Mouse (Mus musculus): ENCODE results near the gene Mast1.

Mast1 gene

DNA sequence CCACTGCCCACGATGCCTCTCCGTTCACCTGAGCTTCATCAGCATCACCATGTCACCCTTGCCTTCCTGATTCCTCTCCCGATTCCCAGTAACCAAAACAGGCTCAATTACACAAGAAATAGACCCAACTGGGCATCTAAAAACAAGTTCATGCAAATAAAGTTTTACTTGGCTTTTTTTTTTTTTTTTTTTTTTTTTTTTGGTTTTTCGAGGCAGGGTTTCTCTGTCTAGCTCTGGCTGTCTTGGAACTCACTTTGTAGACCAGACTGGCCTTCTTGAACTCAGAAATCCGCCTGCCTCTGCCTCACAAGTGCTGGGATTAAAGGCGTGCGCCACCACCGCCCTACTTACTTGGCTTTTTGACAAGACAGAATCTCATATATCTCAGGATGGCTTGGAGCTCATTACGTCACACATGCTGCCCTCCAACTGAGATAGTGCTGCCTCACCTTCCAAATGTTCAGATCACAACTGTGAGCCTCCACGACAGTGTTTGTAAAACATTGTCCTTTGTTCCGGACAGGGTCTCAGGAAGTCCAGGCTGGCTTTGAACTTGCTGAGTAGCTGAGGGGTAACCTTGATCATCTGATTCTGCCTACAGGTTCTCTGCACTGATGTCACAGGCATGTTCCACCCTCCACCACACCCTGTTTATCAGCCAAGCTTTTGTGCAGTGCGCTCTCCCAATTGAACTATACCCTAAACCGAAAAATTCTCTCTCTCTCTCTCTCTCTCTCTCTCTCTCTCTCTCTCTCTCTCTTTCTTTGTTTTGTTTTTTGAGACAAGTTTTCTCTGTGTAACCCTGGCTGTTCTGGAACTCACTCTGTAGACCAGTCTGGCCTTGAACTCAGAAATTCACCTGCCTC is 694 bp upstream of the Mast1 start:
- no peak for DNase-seq

DNA sequence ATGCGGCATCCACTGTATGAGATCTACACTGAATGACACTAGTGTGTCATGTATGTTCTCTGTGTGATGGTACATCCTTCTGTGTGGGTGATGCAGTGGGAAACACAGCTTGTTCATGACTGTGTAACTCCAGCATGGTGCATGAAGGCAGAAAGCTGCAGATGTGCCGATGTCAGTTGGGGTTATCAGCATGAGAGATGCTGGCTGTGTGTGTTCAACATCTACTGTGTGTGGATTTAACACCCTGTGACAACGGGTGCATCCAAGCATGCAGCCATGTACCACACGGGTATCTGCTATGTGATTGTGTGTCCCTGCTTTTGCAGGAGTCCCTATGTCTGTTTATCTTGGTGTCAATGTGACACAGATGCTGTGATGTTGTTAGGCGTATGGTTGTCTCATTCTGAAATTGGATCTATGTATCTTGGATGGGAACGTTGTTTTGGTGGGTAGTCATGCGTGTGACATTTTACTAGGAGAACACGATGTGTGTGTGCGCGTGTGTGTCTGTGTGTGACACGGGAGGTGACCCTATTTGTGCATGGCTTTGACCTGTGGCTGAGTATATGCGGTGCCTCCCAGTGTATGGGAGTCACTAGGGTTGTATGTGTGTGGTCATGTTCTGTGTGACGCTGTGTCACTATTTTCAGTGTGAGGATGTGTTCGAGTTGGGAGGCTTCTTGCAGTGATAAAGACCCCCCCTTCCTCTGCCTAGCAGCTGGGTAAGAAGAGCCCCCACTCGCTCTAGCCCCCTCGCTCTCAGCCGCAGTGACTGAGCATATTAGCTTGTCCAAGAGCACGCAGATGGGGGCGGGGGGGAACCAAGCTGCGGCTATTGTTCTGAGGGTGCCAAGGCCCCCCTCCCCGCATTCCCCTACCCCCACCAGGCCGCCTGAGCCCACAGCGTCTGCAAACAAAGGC is 858 bp downstream of the Mast1 start:
- no peak for DNase-seq

DNA sequence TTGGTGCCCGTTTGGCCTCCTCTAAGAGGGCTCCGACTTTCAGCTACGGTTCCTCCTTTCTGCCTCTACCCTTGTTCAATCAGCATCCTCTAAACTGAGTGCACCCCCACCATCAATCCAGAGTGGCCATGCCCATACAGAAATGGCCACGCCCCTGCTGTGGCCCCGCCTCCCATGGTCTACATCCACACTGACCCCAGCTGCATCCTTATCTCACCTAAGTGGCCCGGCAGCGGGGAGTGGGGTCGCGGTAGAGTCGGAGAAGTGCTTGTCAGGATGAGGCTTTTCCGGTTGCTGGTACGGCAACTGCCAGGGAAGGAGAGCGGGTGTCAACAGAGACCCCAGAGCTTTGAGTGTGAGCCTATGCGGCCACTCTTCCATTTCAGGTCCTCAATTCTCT is 1.7 kb downstream of the Mast1 start:
- no peak for DNase-seq

GRCm38 (mm10) chr8:84934860-84935259 is 2.3 kb downstream of the Mast1 start:
- no peak for DNase-seq

DNA sequence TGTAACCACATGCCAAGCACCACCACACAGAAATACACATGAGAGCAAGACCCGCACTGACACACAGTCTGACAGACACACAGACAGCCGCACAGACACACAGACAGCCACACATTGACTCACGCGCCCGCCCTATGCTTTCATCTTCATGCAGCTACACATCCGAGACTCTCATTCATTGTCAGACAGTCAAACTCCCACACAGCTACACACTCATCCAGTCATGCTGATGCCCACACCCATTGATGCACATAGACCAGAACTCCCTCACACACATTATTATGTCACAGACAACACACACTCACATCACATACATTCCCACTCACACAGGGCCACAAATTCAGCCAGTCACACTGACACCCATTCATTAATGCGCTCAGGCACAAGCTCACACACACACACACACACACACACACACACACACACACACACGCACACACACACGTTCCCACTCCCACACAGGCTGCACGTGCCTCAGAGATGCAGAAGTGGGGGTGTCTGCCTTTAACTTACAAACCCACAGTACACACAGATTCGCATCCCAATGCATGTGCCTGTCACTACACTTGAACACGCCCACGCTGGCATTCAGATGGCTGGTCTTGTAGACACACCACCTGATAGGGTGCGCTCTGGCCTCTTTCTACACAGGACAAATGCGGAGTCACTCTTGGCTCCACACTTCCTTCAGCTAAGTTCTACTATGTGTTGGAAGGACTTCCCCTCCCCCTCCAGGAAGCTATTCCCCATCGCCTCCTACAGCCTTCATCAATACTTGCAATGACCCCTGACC is 3.2 kb downstream of the Mast1 start:
- no peak for DNase-seq

DNA sequence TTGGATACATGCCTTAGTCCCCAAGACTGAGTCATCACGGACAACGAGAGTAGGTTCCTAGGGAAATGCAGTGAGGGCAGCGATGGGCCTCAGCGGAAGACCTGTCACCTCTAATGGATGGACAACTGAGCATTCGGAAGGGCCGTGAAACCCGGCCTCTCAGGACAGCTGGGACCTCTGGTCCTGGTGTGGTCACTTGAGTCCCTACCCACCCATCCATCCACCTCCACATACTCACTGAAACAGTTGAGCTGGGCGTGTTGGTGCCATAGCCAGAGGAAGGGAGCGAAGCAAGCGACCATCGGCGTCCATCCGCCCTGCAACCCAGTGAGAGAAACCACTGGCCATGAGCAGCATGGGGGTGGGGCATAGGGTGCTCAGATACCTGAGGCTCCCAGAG is 6.6 kb downstream of the Mast1 start:
- no peak for DNase-seq

GRCm38 (mm10) chr8:84928456-84929306 is 8.5 kb downstream of the Mast1 start:
- peak; percentile 76 for DNase-seq

DNA sequence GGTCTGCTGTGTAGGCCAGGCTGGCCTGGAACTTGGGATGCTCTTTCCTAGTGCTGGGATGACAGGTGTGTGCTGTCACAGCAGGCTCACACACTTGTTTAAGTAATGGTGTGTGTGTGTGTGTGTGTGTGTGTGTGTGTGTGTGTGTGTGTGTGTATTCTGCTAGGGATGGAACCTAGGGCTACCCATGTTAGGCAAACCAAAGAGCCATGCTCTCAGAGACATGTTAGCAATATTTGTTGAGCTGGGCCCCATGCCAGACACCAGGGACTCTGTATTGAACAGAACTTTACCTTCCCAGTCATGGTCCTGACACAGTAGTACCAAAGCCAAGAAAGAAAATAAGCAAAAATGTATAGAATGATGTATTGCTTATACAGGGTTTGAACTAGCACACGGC is 9.6 kb downstream of the Mast1 start:
- DNase-seq = no peak

DNA sequence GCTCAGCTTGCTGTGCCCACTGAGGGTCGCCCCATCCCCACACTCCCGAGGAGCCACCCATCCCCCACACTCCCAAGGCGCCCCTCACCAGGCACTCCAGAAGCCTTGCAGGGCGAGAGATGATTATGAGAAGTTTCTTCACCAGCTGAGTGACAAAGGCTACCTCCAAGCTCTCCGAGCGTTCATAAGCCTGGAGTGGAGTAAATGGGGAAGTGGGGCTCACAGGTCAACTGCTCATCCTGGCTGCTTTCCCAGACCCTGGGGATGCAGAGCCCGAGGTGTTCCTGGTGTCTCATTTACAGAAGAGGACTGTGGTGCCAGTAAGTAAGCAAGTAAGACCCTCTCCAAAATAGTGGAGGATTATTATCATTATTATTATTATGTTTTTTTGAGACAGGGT is 11.6 kb downstream of the Mast1 start:
- DNase-seq = no peak

DNA sequence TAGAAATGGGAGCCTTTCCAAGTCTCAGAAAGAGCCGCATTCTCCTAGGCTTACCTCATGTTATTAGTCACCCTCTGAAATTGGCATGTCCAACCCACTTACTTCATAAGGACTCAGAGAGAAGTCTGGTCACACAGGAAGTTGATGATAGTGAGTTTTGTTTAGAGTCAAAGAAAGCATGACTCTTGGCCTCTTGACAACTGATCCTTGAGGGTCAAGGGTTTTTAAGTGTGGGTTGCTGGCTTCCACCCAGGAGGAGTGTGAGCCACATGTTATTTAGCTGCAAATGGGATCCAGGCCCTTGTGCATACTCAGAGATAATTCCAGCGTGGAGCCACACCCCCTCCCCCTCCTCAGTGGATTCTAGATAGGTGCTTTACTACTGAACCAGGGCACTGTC is 15.6 kb downstream of the Mast1 start:
- DNase-seq = no peak

DNA sequence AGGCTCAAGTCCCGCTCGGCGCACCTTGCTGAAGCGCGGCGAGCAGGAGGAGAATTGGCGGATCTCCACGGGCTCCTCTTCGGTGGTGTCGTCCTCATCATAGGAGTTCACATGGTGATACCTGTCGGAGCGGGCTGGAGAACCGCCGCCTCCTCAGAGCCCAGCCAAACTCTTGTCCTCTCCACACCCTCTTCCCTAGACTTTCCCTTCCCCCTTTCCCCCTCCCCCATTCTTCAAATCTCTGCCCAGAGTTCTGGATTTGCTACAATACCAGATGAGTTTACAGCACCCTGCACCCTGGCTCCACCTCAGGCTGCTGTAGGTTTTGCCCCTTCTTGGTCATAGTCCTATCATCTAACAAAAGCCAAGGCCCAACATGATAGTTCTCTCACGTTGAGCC is 18.5 kb downstream of the Mast1 start:
- no peak for DNase-seq

- DNase-seq = no peak
Observed at GRCm38 (mm10) chr8:84917781-84918180, 19.4 kb downstream of the Mast1 start.

- DNase-seq = no peak
Observed at GRCm38 (mm10) chr8:84915269-84915668, 21.9 kb downstream of the Mast1 start.

DNA sequence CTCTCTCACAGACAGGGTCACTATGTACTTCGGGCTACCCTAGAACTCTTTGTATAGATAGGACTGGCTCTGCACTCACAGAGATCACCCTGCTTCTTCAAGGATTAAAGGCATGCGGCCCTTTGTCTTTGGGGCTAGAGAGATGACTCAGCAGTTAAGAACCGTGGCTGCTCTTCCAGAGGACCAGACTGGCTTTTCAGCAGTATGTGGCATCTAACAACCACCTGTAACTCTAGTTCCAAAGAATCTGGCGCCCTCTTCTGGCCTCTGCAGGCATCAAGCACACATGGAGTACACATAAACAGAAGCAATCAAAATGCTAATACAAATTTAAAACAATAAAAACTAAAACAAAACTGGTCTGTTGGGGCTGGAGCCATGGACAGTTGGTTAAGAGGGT is 23.2 kb downstream of the Mast1 start:
- peak; percentile 63 for DNase-seq

DNA sequence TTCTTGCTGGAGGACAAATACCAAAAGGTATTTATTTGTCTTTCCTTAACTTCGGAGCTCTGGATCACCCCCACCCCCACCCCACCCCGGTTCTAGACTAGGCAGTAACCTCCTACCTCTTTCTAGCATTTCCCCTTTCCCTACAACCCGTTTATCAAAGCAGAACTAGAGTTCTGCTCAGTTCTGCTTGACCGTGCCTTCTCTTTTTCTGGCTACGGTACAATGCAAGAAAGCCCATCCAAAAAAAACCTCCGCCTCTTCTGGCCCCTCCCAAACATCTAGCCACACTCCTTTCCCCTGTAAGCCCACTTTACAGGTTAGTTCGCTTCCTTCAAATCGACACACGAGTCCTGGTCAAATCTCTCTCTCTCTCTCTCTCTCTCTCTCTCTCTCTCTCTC is 23.7 kb downstream of the Mast1 start:
- no peak for DNase-seq

GRCm38 (mm10) chr8:84912895-84913501 is 24.2 kb downstream of the Mast1 start:
- peak; percentile 53 for DNase-seq

GRCm38 (mm10) chr8:84912391-84912790 is 24.8 kb downstream of the Mast1 start:
- DNase-seq = no peak

DNA sequence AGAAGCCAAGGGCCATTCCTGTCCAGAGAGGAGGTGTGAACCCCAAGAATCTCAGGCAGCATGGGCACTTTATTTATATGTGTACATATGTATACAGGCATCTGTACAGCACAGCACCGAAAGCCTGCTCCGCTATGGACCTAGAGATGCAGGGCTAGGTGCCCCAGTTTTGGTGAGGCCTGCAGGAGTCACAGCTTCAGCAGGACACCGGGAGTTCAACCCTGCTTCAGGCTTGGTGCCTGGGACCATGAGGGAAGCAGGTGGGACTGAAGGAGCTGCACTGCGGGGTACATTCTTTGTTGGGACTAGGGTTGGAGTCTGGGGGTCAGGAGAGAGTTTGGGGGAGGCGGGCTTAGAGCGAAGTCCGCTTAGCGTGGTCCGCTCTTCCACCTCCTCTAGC is 25.3 kb downstream of the Mast1 start:
- no peak for DNase-seq

DNA sequence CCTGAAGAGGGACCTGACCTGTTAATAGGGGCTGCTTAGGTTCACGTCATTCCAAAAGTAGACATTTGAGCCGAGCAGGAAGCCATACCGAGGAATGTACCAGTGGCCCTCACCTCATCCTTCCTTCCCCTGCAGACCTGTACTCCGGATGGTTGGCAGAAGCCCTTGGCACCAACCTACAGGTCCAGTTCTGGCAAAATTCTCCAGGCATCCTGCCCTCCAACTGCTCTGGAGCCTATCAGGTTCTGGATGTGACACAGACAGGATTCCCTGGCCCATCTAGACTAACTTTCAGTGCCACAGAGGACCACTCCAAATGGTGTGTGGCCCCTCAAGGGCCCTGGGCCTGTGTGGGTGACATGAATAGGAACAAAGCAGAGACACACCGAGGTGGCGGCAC is 26.6 kb downstream of the Mast1 start:
- DNase-seq = no peak

GRCm38 (mm10) chr8:84909949-84910348 is 27.2 kb downstream of the Mast1 start:
- DNase-seq = no peak

DNA sequence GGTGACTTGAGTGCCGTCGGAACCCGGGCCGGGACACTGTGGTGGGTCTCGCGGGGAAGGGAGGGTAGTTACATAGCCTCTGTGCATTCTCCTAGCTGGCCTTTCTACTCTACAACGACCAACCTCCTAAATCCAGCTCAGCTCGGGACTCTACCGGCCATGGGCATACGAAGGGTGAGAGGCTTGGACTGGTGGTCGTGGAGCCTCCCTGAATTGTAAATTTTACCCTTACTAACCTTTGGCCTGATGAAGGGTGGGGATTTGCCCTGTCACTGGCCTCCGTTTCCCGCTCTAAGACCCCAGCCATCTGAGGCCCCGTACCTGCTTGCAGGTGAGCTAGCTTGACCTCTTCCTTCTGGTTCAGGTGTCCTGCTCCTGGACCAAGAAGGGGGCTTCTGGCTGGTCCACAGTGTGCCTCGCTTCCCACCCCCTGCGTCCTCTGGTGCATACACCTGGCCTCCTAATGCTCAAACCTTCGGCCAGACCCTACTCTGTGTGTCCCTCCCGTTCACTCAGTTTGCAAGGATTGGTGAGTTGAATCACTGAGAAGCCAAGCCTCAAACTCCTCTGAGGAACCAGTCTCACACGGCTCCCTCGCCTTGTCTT is 27.9 kb downstream of the Mast1 start:
- no peak for DNase-seq
